Mouse (Mus musculus) testis, adult 2 months (tissue): ENCODE data around the gene Vps33a.

ENCODE experiments used
- CTCF ChIP-seq: fragments of 200-500 bp; IDR thresholded peaks from 2 replicates; pipeline ENCODE4 v1.5.1; 2012; ENCODE audit warnings: low read depth, mild to moderate bottlenecking, inconsistent platforms, low read length, moderate library complexity; ENCODE audit not compliant: control insufficient read depth, insufficient read depth, insufficient replicate concordance
- POLR2A ChIP-seq: fragments of 200-500 bp; IDR thresholded peaks from 2 replicates; pipeline ENCODE4 v1.6.1; 2012; ENCODE audit warnings: low read depth, mild to moderate bottlenecking, inconsistent platforms, low read length, moderate library complexity; ENCODE audit not compliant: control insufficient read depth

- no peak for TF ChIP-seq POLR2A
- TF ChIP-seq CTCF = no peak
Measured at GRCm38 (mm10) chr5:123530056-123530455, 42.8 kb downstream of the Vps33a start.
